Mouse (Mus musculus) brown adipose tissue, adult 24 weeks (tissue): ENCODE data around the gene Ank. TPM values are rescaled to one million over a fixed set of nuclear protein-coding genes. Genes with fewer than 3 reads are reported as not detected.
A peak's percentile ranks its signal among the peaks of the same experiment; 100 is the strongest.

Experiments
- H3K27ac ChIP-seq: fragments of 200-500 bp; replicated peaks from 2 replicates; pipeline ENCODE4 v1.5.1; 2012; ENCODE audit warnings: low read depth, mild to moderate bottlenecking, low read length
- H3K4me1 ChIP-seq: fragments of 200-500 bp; 2 replicates; pipeline ENCODE4 v1.6.1; 2012; ENCODE audit warnings: low read length, mixed read lengths; ENCODE audit not compliant: control insufficient read depth, insufficient read depth, insufficient read length
- H3K4me3 ChIP-seq: fragments of 200-500 bp; 2 replicates; pipeline ENCODE4 v1.5.1; 2012; ENCODE audit warnings: low read depth, mild to moderate bottlenecking, low read length, moderate library complexity; ENCODE audit not compliant: insufficient read depth
- polyA plus RNA-seq: library from polyadenylated mRNA; stranded (reverse); fragments of >200 nt; gene quantifications from 2 replicates; pipeline ENCODE4 v1.2.4, GENCODE M21; 2012; ENCODE audit not compliant: missing spikeins, insufficient read depth, insufficient read length

The Ank gene
- polyA plus RNA-seq, 1 experiment: 179 TPM

DNA sequence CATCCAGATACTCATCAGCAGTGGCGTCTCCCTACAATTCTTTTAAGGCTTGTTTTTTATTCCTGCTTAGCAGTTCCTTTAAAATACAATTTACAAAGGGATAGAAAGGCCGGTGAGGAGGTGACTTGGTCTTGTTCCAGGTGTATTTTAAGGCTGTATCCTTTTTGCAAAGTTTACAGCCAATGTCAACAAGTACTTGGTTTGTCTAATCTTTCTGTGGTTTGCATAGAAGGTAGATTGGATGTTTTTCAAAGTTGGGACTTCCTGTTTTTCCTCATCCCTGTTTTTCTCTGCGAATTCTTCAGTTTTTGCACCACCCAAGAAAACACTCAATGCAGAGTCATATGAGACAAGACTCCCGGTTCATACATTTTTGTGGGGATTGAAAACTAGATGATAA is 62.4 kb downstream of the Ank start:
- Histone ChIP-seq H3K4me1 (peaks cover 21% of the 10 kb centered on the region), H3K27ac (no peak overlapping the region), H3K4me3 (no peak overlapping the region)

DNA sequence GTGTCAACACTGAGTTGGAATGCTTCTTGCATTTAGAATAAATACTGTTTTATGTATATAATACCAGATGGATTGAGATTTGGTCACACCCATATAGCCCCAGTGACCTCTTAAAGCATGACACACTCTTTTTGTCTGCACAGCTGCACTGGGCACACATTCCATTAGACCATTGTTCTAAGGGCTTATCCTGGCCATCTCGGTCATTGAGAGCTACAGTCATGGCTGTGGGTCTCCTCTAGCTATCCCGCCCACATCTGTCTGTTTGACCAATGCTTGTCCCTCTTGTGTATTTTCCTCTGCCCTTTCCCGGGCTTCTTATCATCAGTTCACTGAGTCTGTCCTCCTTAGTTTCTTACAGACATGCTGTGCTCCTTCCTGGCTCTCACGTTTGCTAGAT is 63.5 kb downstream of the Ank start:
- Histone ChIP-seq H3K4me3 (no peak overlapping the region), H3K27ac (no peak overlapping the region), H3K4me1 (peaks cover 21% of the 10 kb centered on the region)

DNA sequence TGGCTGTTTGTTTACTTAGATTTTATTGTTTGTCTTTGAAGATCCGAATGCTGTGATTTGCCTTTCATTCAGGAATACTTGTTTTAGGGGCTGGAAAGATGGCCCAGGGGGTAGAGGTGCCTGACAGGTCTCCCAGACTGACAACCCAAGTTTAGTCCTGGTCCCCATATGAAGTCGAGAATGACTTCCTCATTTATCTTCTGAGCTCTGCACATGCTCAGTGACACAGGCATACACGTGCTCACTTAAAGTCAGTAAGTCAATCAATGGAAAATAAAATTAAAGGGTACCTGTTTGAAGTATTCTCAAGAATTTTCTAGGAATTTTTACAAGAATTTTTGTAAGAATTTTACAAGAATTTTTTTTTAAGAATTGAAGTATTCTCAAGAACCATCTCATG is 66.6 kb downstream of the Ank start:
- Histone ChIP-seq H3K27ac (no peak overlapping the region), H3K4me3 (no peak overlapping the region), H3K4me1 (peaks cover 22% of the 10 kb centered on the region)

DNA sequence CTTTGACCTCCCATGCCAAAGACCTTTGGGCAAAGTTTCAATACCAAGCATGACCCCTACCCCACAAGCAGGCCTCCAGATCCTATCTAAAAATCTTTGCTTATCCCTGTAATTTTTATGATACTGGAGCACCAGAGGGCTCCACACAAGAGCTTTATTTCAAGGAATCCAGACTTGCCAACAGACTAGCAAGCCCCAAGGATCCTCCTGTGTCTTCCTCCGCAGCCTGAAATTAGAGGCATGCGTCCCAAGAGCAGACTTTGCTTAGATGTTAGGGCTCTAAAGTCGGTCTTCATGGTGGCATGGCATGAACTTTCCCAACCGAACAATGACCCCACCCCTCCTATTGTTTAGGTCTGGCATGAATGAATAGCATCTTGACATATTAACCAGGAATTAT is 69.2 kb downstream of the Ank start:
- Histone ChIP-seq H3K4me3 (no peak overlapping the region), H3K4me1 (peaks cover 39% of the 10 kb centered on the region), H3K27ac (no peak overlapping the region)

DNA sequence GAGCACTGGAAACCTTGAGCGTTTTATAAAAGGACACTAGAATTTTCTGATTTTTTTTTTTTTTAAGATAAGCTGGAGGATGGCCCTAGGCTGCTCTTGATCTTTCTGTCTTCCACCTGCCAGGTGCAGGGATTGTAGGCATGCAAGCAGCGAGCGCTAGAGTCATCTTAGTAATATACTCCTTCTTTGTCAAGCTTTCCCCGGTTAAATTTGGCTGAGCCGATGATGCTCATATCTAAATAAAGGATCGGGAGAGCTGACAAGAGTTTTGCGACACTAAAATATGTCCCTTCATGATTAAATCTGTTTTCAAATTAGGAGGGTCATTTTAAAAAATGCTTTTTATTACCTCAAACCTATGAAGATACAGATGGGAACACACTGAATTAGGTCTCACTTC is 69.7 kb downstream of the Ank start:
- H3K27ac ChIP-seq: no peak overlapping the region
- H3K4me3 ChIP-seq: no peak overlapping the region
- H3K4me1 ChIP-seq: peaks cover 41% of the 10 kb centered on the region

DNA sequence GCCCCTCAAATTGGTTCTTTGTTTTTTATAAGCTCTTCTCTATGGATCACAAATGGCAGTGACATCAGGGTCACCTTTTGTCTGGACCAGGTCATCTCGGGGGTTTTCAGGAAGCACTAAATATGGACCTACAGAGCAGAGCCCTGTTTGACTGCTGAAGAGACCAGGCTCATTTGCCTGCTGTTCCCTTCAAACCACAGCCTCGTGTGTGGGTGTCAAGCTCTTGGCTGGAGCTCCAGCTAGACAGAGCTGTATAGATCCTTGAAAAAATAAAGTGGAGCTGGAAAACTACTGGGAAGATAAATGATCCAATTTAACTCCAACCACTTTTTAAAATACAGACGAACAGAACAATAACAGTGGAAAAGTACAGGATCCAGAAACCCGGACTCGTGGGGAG is 70.3 kb downstream of the Ank start:
- peaks cover 42% of the 10 kb centered on the region for H3K4me1 ChIP-seq
- H3K27ac ChIP-seq: peak overlapping the region; percentile 86

DNA sequence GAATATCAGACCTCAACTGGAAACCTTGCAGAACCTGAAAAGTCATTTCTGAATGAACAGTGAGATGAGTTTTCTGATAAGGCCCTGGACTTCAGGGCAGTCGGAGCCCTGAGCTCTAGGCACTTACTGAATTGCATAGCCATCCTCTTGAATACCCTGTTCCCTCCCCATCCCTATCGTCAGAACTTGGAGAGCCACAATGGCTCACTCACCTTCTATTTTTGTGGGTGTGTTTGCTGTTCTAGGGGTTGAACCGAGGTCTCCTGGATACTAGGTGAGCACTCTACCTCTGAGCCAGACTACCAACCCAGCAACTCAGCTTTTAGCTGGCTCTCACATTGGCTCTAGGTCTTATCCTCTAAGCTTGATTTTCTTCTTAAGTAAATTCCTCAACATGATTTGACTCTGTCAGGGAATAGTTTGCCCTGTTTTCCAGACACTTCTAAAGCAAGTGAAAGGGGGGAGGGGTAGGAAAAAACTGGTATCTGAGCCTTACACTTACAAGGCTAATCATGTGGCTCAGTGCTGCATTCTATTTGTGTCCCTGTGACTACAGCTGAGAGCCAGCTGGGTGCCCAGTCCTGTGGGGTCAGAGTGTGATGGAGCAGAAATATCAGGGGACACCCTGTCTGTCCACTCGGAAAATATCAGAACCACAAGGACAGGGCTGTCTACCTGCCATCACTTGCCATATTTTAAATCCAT is 71.2 kb downstream of the Ank start:
- peaks cover 46% of the 10 kb centered on the region for H3K4me1 ChIP-seq
- H3K27ac ChIP-seq: peak overlapping the region; percentile 86
- no peak overlapping the region for H3K4me3 ChIP-seq

More for the DNA sequence above, 70.3 kb downstream of the Ank start:
- H3K4me3 ChIP-seq: no peak overlapping the region

DNA sequence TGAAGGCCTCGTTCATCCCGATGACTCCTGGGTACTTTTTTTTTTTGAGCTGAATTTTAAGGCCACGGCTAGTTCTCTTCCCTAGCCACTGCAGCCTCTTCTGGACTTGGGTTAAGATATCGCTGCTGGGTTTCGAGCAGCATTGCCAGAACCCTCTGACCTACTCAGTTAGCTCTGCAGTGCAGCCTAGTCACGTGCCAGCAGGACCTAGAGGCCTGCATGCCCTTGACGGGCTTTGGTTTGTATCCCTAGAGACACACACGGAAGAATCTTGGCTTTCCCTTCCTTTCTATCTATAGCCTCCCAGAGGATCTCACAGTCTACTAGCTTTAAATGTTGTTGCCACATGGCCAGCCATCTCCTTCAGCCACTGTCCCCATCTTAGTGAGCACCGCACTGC is 73.3 kb downstream of the Ank start:
- peaks cover 41% of the 10 kb centered on the region for H3K4me1 ChIP-seq
- no peak overlapping the region for H3K4me3 ChIP-seq
- H3K27ac ChIP-seq: peak overlapping the region; percentile 93

DNA sequence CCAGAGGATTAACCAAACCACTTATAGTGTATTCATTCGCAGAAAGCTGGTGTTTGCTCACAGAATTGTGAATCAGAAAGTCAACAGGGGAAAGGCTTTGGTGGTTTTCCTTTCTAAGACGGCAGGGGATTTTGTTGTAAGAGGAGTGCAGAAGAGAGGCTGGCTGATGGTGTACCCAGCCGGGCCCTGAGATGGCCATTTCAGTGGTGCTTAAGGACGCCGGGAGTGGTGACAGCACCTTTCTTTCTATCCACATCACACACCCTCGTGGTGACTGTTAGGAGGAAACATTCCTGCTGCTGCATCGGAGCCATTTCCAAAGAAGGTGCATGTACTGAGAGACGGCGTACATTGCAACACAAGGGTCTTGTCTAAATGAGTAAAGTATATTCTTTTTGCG is 78.7 kb downstream of the Ank start:
- Histone ChIP-seq H3K4me1 (peaks cover 22% of the 10 kb centered on the region), H3K27ac (no peak overlapping the region), H3K4me3 (no peak overlapping the region)

DNA sequence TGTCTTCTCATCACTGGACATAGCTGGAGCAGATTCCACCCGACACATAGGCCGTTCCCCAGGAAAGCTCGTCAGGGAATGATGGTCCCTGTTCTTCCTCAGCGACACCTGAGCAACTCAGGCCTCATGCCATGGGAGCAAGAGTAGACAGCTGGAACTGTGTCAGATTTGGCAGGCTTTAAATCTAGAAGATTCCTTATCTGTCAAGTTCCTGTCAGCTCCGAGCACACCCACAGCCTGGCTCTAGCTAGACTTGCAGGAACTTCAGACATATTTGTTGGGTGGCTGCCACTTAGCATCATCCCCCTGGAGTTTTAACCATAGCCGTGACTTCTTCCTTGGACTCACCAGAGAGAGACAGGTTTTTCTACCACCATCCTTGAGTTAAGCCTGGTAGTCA is 81.6 kb downstream of the Ank start:
- Histone ChIP-seq H3K4me3 (no peak overlapping the region), H3K27ac (no peak overlapping the region), H3K4me1 (peaks cover 11% of the 10 kb centered on the region)

DNA sequence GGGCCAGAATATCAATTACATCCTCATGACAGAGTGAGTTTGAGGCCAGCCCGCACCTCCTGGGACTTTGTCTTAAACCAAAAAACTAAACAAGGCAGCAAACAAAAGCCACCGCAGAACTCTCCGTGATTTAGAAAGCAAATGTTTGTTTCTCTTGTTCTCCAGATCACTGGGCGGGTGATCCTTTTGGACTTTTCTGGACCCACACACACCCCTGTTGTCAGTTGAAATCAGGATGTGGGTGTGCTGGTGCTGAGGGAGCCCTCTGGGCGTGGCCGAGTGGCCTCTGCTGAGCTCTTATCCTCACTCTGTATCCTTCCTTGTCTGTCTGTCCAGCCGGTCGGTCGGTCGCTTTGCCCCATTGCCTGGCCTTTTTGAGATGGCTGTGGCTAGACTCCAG is 82.6 kb downstream of the Ank start:
- Histone ChIP-seq H3K4me1 (peaks cover 11% of the 10 kb centered on the region), H3K4me3 (no peak overlapping the region), H3K27ac (no peak overlapping the region)

DNA sequence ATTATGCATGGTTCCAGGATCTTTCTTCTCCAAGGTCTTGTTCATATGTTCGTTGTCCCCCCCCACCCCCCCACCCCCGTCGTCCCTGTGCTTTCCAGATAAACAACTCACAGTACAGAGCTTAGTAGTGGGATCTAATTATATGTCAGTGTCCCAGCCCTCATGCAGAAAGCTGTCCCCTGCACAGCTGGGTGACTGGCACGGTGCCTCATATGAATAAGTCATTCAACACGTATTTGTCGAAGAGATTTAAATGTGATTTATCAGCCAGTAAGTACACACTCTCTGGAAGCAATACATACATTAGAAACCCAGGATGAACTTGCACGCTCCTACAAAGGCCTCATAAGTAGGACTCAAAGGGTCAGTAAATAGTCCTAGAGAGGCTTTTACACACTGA is 83.4 kb downstream of the Ank start:
- H3K4me1 ChIP-seq: peaks cover 11% of the 10 kb centered on the region

DNA sequence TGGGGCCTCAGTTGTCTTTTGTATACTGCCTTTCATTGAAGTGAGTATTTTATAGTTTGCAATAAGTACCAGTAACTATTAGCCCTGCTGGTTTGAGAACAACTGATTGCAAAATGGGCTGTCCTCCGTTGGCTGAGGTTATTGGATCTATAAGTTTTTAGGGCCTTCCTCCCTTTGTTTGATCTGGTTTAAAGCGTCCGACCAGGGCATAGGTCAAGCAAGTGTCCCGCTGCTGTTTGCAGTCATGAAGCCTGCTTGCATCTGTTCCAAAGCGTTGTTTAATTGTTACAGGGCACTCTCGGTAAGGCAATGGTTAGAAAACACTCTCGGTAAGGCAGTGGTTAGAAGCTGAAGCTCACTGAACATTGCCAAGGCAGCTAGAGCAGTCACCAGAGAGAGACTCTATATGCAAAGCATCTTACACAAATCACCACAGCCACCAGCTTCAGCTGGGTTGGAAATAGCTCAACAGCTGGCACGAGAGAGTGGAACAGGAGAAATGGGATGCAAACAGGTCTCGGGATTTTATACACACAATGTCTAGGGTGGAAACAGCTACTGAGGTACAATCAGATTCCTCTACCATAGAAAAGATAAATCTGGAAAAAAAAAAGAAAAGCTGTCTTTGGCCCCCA is 84.0 kb downstream of the Ank start:
- H3K4me3 ChIP-seq: no peak overlapping the region
- H3K27ac ChIP-seq: no peak overlapping the region
- H3K4me1 ChIP-seq: peaks cover 11% of the 10 kb centered on the region

More for the DNA sequence above, 83.4 kb downstream of the Ank start:
- Histone ChIP-seq H3K4me3 (no peak overlapping the region), H3K27ac (no peak overlapping the region)

DNA sequence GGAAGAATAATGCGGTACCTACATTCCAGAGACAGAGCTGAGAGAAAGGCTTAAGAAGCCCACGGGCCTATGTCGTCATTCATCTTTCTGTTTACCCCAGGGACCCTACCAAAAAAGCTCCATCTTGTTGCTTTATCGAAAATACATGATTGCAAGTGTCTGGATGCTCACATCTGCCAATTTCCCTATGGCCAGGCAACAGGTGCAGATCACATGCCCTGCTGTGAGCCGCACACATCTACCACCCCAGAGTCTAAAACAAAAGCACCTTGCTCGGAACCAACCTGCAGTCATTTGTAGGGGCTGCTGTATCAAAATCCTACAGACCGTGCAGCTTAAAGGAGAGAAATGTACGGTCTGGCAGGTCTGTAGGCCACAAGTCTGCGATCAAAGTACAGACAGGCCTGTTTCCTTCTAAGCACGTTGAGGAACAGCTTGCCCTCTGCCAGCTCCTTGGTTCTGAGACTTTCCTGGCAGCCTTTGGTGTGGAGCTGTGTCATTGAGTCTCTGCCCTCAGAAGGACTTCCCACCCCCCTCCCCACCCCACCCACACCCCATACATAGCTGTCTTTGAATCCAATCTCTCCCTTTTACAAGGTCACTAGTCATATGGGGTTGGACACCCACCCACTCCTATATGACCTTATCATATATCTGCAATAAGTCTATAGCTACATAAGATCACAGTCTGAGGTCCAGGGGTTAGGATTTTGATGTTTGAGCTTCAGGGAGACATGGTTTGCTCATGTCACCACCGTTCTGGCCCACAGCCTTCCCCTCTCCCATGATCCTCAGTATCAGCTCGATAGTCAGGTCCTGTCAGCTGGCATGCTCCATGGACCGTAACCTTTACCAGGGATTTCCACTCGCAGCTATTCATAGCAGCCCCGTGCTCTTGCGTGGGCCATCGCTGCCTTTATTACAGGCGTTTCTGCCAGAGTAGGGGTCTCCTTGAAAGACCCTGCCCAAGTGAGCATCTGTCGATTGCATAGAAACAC is 84.9 kb downstream of the Ank start:
- H3K27ac ChIP-seq: 0 out of 2 replicates have a peak overlapping the region, but pooled peaks have one; percentile 5
- H3K4me3 ChIP-seq: no peak overlapping the region
- H3K4me1 ChIP-seq: peaks cover 11% of the 10 kb centered on the region

DNA sequence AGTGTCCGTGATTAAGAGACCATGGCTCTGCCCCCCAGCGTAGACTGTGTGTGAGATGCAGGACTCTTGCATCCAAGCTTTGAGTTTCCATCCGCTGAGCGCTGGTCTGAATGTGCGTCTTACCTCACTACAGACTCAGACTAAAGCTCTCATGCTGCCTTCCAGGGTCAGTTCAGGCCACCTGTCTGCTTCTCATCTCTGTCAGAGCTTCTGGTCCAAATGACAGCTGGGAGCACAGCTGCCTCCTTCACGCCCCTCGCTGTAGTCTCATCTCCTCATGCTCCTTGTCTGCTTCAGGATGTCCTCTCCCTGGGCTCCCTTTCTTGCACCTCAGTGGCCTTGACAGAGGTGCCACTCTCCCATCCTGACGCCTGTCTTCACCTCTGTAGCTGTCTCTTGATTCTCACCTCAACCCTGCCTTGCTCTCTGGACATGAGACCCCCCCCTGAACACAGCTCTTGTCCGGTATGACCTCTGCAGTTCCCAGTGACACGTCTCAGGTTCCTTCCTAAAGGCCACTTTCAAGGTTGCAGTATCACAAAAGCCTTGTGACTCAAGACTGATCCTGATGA is 85.7 kb downstream of the Ank start:
- Histone ChIP-seq H3K4me3 (no peak overlapping the region), H3K27ac (no peak overlapping the region), H3K4me1 (peaks cover 9% of the 10 kb centered on the region)
